Mouse (Mus musculus) ES-Bruce4 (cell line): Measurements from ENCODE around the gene Nod2. TPM values are rescaled to one million over a fixed set of nuclear protein-coding genes. Genes with fewer than 3 reads are reported as not detected.

ENCODE experiments used
- H3K27ac ChIP-seq: 2 replicates; pipeline ENCODE4 v1.5.1; 2012; ENCODE audit warnings: low read length, inconsistent platforms; ENCODE audit not compliant: insufficient read depth
- H3K27me3 ChIP-seq: 2 replicates; pipeline ENCODE4 v1.6.1; 2012; ENCODE audit warnings: mild to moderate bottlenecking, low read length, inconsistent platforms; ENCODE audit not compliant: control insufficient read depth, poor library complexity, insufficient read depth, severe bottlenecking
- H3K36me3 ChIP-seq: 2 replicates; pipeline ENCODE4 v1.6.1; 2012; ENCODE audit warnings: inconsistent platforms, mild to moderate bottlenecking, low read length, moderate library complexity; ENCODE audit not compliant: control insufficient read depth, poor library complexity, insufficient read depth, severe bottlenecking
- H3K4me1 ChIP-seq: one replicate; pipeline ENCODE4 v1.8.1; 2011; ENCODE audit warnings: low read length; ENCODE audit not compliant: control insufficient read depth, insufficient read depth
- H3K4me3 ChIP-seq: 2 replicates; pipeline ENCODE4 v1.5.1; 2011; ENCODE audit warnings: low read depth, mild to moderate bottlenecking, low read length
- H3K9ac ChIP-seq: 2 replicates; pipeline ENCODE4 v1.6.1; 2012; ENCODE audit warnings: low read depth, mild to moderate bottlenecking, inconsistent platforms; ENCODE audit not compliant: poor library complexity, severe bottlenecking
- H3K9me3 ChIP-seq: replicated peaks from 2 replicates; pipeline ENCODE4 v1.6.1; 2012; ENCODE audit warnings: mild to moderate bottlenecking, low read length, inconsistent platforms; ENCODE audit not compliant: control insufficient read depth, poor library complexity, insufficient read depth, severe bottlenecking
- CTCF ChIP-seq: IDR thresholded peaks from one replicate; pipeline ENCODE4 v1.8.1; 2011; ENCODE audit warnings: low read depth, low read length
- EP300 ChIP-seq: IDR thresholded peaks from 2 replicates; pipeline ENCODE4 v1.6.1; 2011; ENCODE audit warnings: low read depth, low read length; ENCODE audit not compliant: insufficient read depth
- POLR2A ChIP-seq: IDR thresholded peaks from one replicate; pipeline ENCODE4 v1.8.1; 2011; ENCODE audit warnings: low read length; ENCODE audit not compliant: insufficient read depth
- polyA plus RNA-seq: library from polyadenylated mRNA; stranded (reverse); fragments of >200 nt; gene quantifications from 2 replicates; pipeline ENCODE4 v1.2.4, GENCODE M21; 2011; ENCODE audit warnings: low read depth; ENCODE audit not compliant: missing spikeins, insufficient read depth, insufficient read length

Gene Nod2
- polyA plus RNA-seq, 1 experiment = 1.2 TPM

GRCm38 (mm10) chr8:88620931-88621330 lies 26.2 kb upstream of the Nod2 start:
- no peaks in the 10 kb centered on the region for H3K36me3 ChIP-seq
- TF ChIP-seq POLR2A (no peak), EP300 (no peak), CTCF (no peak)
- no peaks in the 10 kb centered on the region for H3K9me3 ChIP-seq
- H3K9ac ChIP-seq = no peak overlapping the region
- H3K4me3 ChIP-seq = no peak overlapping the region
- no peaks in the 10 kb centered on the region for H3K27me3 ChIP-seq
- H3K27ac ChIP-seq = no peak overlapping the region
- H3K4me1 ChIP-seq = no peaks in the 10 kb centered on the region

GRCm38 (mm10) chr8:88621408-88621807 lies 25.7 kb upstream of the Nod2 start:
- H3K27ac ChIP-seq = no peak overlapping the region
- peaks cover under 1% of the 10 kb centered on the region; the same call in 1 of the 2 replicates for H3K27me3 ChIP-seq
- no peak overlapping the region for H3K4me3 ChIP-seq
- no peak overlapping the region for H3K9ac ChIP-seq
- no peaks in the 10 kb centered on the region for H3K9me3 ChIP-seq
- TF ChIP-seq EP300 (no peak), POLR2A (no peak), CTCF (peak; percentile 93)
- no peaks in the 10 kb centered on the region for H3K4me1 ChIP-seq
- H3K36me3 ChIP-seq = no peaks in the 10 kb centered on the region

- TF ChIP-seq EP300 (no peak), POLR2A (no peak), CTCF (no peak)
- Histone ChIP-seq H3K4me1 (no peaks in the 10 kb centered on the region), H3K27ac (no peak overlapping the region), H3K27me3 (peaks cover 2% of the 10 kb centered on the region; the same call in 1 of the 2 replicates), H3K9me3 (no peaks in the 10 kb centered on the region), H3K36me3 (no peaks in the 10 kb centered on the region), H3K4me3 (no peak overlapping the region), H3K9ac (no peak overlapping the region)
These were observed 23.8 kb upstream of the Nod2 start for GRCm38 (mm10) chr8:88623351-88623750.

- no peak overlapping the region for H3K4me3 ChIP-seq
- no peaks in the 10 kb centered on the region for H3K9me3 ChIP-seq
- TF ChIP-seq POLR2A (no peak), EP300 (no peak), CTCF (no peak)
- H3K27me3 ChIP-seq = peaks cover 2% of the 10 kb centered on the region; the same call in 1 of the 2 replicates
- no peak overlapping the region for H3K9ac ChIP-seq
- H3K4me1 ChIP-seq = no peaks in the 10 kb centered on the region
- H3K27ac ChIP-seq = no peak overlapping the region
- H3K36me3 ChIP-seq = no peaks in the 10 kb centered on the region
These were observed 22.8 kb upstream of the Nod2 start for GRCm38 (mm10) chr8:88624276-88624675.

GRCm38 (mm10) chr8:88626433-88626832 lies 20.7 kb upstream of the Nod2 start:
- Histone ChIP-seq H3K4me1 (no peaks in the 10 kb centered on the region), H3K27me3 (peaks cover 2% of the 10 kb centered on the region; the same call in 1 of the 2 replicates), H3K36me3 (no peaks in the 10 kb centered on the region), H3K4me3 (no peak overlapping the region), H3K9me3 (peaks cover 5% of the 10 kb centered on the region; the same call in 1 of the 2 replicates), H3K27ac (no peak overlapping the region), H3K9ac (peak overlapping the region; percentile 70; the same call in 1 of the 2 replicates)
- no peak for TF ChIP-seq CTCF
- no peak for TF ChIP-seq POLR2A
- TF ChIP-seq EP300 = no peak

- Histone ChIP-seq H3K4me3 (peak overlapping the region; percentile 67), H3K4me1 (no peaks in the 10 kb centered on the region), H3K36me3 (no peaks in the 10 kb centered on the region), H3K27ac (no peak overlapping the region), H3K9me3 (peaks cover 5% of the 10 kb centered on the region; the same call in 1 of the 2 replicates), H3K9ac (peak overlapping the region; percentile 70), H3K27me3 (peaks cover 2% of the 10 kb centered on the region; the same call in 1 of the 2 replicates)
- TF ChIP-seq EP300 (no peak), CTCF (no peak), POLR2A (no peak)
These were observed 20.2 kb upstream of the Nod2 start for GRCm38 (mm10) chr8:88626940-88627264.
